Comparison of ENCODE assay signal across 28 mouse cellular contexts in genomic region chr13:91344139-91344538, GRCm38 (mm10).
"Had no signal": no experiment of that assay in that cellular context is flagged by ENCODE, and none has a peak within 500 bp of the region (broad histone marks: within the 10 kb centered on the region; RNA-seq: fewer than 3 reads in every experiment).

No protein-coding gene starts in this region.

- ATAC-seq: forebrain, embryonic 13.5 days; forebrain, embryonic 14.5 days; forebrain, embryonic 15.5 days; forebrain, embryonic 16.5 days; forebrain, postnatal 0 days had no signal

- H3K4me2 ChIP-seq: embryonic facial prominence, embryonic 12.5 days; embryonic facial prominence, embryonic 13.5 days; embryonic facial prominence, embryonic 15.5 days; forebrain, embryonic 12.5 days; forebrain, embryonic 13.5 days; forebrain, embryonic 15.5 days had no signal

- H3K36me3 ChIP-seq: embryonic facial prominence, embryonic 10.5 days; embryonic facial prominence, embryonic 12.5 days; embryonic facial prominence, embryonic 13.5 days; embryonic facial prominence, embryonic 15.5 days; forebrain, embryonic 10.5 days; forebrain, embryonic 12.5 days; forebrain, embryonic 15.5 days had no signal

- H3K4me1 ChIP-seq: embryonic facial prominence, embryonic 10.5 days; embryonic facial prominence, embryonic 12.5 days; embryonic facial prominence, embryonic 13.5 days; embryonic facial prominence, embryonic 15.5 days; forebrain, embryonic 10.5 days; forebrain, embryonic 12.5 days; forebrain, embryonic 13.5 days; forebrain, embryonic 15.5 days had no signal

- H3K9ac ChIP-seq: embryonic facial prominence, embryonic 12.5 days; embryonic facial prominence, embryonic 13.5 days; embryonic facial prominence, embryonic 15.5 days; forebrain, embryonic 12.5 days; forebrain, embryonic 13.5 days; forebrain, embryonic 15.5 days; forebrain, postnatal 0 days had no signal

- DNase-seq: cerebellum, adult 18-20 months; cerebellum, adult 2 months; cerebellum, adult 8-10 months; cerebellum, adult 9-10 months; cerebellum, adult 9-11 months; cerebellum, postnatal 10 days; cerebellum, postnatal 14 days; cerebellum, postnatal 25 days; cerebellum, postnatal 36 days; embryo, embryonic 11 days; forebrain, postnatal 0 days; gastrocnemius, adult 2 months; gastrocnemius, postnatal 10 days; gastrocnemius, postnatal 14 days; gastrocnemius, postnatal 25 days; gastrocnemius, postnatal 36 days; heart, adult 11 months had no signal

- H3K27me3 ChIP-seq: embryonic facial prominence, embryonic 12.5 days; embryonic facial prominence, embryonic 13.5 days; embryonic facial prominence, embryonic 15.5 days; forebrain, embryonic 12.5 days; forebrain, embryonic 13.5 days; forebrain, embryonic 15.5 days had no signal

- H3K27ac ChIP-seq: embryonic facial prominence, embryonic 10.5 days; embryonic facial prominence, embryonic 12.5 days; embryonic facial prominence, embryonic 13.5 days; embryonic facial prominence, embryonic 15.5 days; forebrain, embryonic 10.5 days; forebrain, embryonic 12.5 days; forebrain, embryonic 13.5 days; forebrain, embryonic 15.5 days; gastrocnemius, adult 2 months had no signal

- H3K9me3 ChIP-seq: embryonic facial prominence, embryonic 15.5 days had no signal

- H3K4me3 ChIP-seq: embryonic facial prominence, embryonic 10.5 days; embryonic facial prominence, embryonic 12.5 days; embryonic facial prominence, embryonic 13.5 days; embryonic facial prominence, embryonic 15.5 days; erythroblast, embryonic 14.5 days; forebrain, embryonic 10.5 days; forebrain, embryonic 12.5 days; forebrain, embryonic 13.5 days; forebrain, embryonic 15.5 days; gastrocnemius, adult 2 months had no signal
